Mouse (Mus musculus): ENCODE measurements around the gene Sh3pxd2b. TPM values are rescaled to one million over a fixed set of nuclear protein-coding genes. Genes with fewer than 3 reads are reported as not detected.
A peak's percentile ranks its signal among the peaks of the same experiment; 100 is the strongest.

Sh3pxd2b gene
- polyA plus RNA-seq, 1 experiment from 2014 or later, result 21.3 TPM

DNA sequence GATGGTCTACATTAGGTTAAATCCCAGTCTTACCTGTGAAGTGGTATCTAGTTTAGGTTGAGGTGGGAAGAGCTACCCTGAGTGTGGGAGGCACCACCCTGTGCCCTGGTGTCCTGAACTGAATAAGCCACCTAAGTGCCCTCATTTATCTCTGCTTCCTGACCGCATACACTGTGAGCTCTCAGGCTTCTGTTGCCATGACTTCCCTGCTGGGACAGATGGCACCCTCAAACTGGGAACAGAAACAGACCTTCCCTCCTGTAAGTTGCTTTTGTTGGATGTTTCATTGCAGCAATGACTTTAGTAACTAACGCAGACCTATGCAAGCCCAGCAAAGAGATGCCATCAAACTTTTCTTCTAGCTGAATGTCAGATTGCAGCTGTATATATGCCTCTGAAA is 14.4 kb upstream of the Sh3pxd2b start:
- Histone ChIP-seq H3K4me2 (ENCODE audit: low read depth, low read length) (no peak overlapping the region), H3K36me3 (ENCODE audit: control insufficient read depth, insufficient read depth, low read length) (no peaks in the 10 kb centered on the region), H3K9me3 (ENCODE audit: control insufficient read depth, low read length) (no peaks in the 10 kb centered on the region), H3K27me3 (ENCODE audit: control insufficient read depth, insufficient read depth, low read length) (no peaks in the 10 kb centered on the region), H3K4me3 (ENCODE audit: low read depth, low read length) (no peak overlapping the region), H3K9ac (replicated peaks; ENCODE audit: low read depth, low read length) (no peak overlapping the region), H3K27ac (ENCODE audit: low read depth, low read length) (no peak overlapping the region), H3K4me1 (ENCODE audit: control insufficient read depth, insufficient read depth, low read length) (no peaks in the 10 kb centered on the region)
- WGBS, result 56% methylated on average over 2 of the region's 2 CpGs
- no peak for ATAC-seq (ENCODE audit: low read depth)

DNA sequence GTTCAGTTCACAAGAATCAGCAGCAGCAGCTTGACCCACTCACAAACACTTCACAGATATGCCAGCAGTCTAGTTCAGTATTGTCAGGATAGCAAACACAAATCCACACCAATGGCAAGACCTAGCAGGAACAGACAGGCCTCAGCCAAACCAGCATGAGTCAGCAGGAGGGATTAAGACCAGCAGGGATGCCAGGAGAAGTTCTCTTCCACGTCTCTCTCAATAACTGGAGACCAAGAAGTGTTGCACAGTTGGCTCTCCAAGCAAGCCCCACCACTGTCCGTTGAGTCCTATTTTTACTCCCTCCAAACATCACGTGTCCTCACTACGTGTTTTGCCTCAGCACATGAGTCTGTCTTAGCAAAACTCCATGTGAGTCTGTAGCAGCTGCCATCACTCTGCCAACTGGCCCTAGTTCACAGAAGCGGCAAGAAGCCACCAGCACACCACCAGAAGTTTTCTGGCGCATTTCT is 11.1 kb upstream of the Sh3pxd2b start:
- H3K4me3 ChIP-seq (ENCODE audit: low read depth, low read length), result no peak overlapping the region
- no peak overlapping the region for H3K9ac ChIP-seq (replicated peaks; ENCODE audit: low read depth, low read length)
- ATAC-seq (ENCODE audit: low read depth), result no peak
- H3K36me3 ChIP-seq (ENCODE audit: control insufficient read depth, insufficient read depth, low read length), result no peaks in the 10 kb centered on the region
- no peak overlapping the region for H3K27ac ChIP-seq (ENCODE audit: low read depth, low read length)
- H3K9me3 ChIP-seq (ENCODE audit: control insufficient read depth, low read length), result no peaks in the 10 kb centered on the region
- WGBS, result 87% methylated on average over 6 of the region's 6 CpGs
- H3K27me3 ChIP-seq (ENCODE audit: control insufficient read depth, insufficient read depth, low read length), result no peaks in the 10 kb centered on the region
- H3K4me1 ChIP-seq (ENCODE audit: control insufficient read depth, insufficient read depth, low read length), result no peaks in the 10 kb centered on the region
- no peak overlapping the region for H3K4me2 ChIP-seq (ENCODE audit: low read depth, low read length)

DNA sequence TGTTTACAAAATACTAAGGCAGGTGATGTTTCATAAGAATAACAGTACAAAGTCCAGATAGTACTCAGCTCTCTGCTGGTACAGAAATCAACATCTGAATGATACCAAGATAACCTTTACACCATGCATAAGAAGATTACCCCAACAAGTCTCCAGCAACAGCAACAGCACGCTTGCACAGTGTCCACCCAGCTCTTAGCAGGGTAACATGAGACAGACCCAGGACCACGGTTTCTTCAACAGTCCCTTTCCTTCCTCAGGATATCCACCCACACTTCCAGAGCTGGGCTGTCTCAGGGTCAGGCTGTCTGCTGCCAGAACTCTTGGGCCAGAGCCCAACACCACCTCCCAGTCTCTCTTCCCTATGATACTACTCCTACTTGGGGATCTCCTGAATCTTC is 8.5 kb upstream of the Sh3pxd2b start:
- no peak for ATAC-seq (ENCODE audit: low read depth)
- 77% methylated on average over 2 of the region's 2 CpGs for WGBS
- H3K9me3 ChIP-seq (ENCODE audit: control insufficient read depth, low read length), result no peaks in the 10 kb centered on the region

DNA sequence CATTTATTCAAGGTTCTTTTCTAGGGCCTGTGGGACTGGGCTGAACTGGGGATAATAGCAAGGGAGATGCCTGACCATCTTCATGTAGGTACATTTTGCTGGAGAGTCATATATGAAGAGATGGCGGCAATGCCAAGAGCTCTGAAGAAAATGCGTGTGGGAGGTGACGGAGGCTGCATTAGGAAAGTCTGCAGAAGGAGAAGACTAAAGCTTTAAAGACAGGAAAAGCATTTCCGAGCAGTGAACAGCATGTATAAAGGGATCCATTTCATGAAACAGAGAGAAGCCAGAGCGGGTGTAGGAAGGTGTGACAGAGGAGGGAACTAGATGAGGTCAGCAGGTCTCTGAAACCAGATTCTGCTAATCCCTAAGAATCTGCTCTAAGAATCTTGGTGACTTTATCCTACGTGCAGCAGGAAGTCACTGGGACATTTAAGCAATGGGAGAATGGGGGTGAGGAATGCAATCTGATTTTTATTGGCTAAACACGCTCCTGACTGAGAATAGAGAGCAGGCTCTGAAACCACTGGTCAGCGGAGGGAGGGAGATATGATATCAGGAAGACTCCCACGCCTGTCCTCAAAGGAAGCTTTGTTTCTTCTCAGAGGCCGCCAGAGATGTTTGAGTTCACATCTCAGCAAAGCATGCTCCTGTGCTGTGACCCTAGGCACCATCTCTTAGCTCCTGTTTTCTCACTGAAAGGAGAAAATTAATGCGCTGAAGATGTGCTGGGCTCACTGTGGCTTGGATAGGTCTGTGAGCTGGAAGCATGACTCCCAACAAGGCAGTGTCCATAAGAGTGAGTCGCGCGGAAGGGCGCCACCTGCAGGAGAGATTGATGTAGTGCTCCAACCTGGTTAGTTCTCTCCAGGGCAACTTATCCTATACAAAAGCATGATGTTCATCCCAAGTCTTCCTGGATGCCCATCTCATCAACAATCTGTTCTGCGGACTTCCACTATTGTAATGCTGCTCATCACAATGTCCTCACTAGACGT is 6.8 kb upstream of the Sh3pxd2b start:
- H3K4me1 ChIP-seq (ENCODE audit: control insufficient read depth, insufficient read depth, low read length), result no peaks in the 10 kb centered on the region
- H3K27me3 ChIP-seq (ENCODE audit: control insufficient read depth, insufficient read depth, low read length), result no peaks in the 10 kb centered on the region
- H3K9me3 ChIP-seq (ENCODE audit: control insufficient read depth, low read length), result no peaks in the 10 kb centered on the region
- H3K4me2 ChIP-seq (ENCODE audit: low read depth, low read length), result no peak overlapping the region
- H3K36me3 ChIP-seq (ENCODE audit: control insufficient read depth, insufficient read depth, low read length), result no peaks in the 10 kb centered on the region
- 46% methylated on average over 17 of the region's 17 CpGs for WGBS
- no peak overlapping the region for H3K4me3 ChIP-seq (ENCODE audit: low read depth, low read length)
- H3K9ac ChIP-seq (replicated peaks; ENCODE audit: low read depth, low read length), result no peak overlapping the region
- H3K27ac ChIP-seq (ENCODE audit: low read depth, low read length), result no peak overlapping the region
- ATAC-seq (ENCODE audit: low read depth), result peak; percentile 75; the same call in 1 of the 2 replicates

More for the DNA sequence above, 8.5 kb upstream of the Sh3pxd2b start:
- H3K4me3 ChIP-seq (ENCODE audit: low read depth, low read length), result no peak overlapping the region
- no peak overlapping the region for H3K9ac ChIP-seq (replicated peaks; ENCODE audit: low read depth, low read length)
- no peaks in the 10 kb centered on the region for H3K27me3 ChIP-seq (ENCODE audit: control insufficient read depth, insufficient read depth, low read length)
- H3K4me1 ChIP-seq (ENCODE audit: control insufficient read depth, insufficient read depth, low read length), result no peaks in the 10 kb centered on the region
- H3K4me2 ChIP-seq (ENCODE audit: low read depth, low read length), result no peak overlapping the region
- no peaks in the 10 kb centered on the region for H3K36me3 ChIP-seq (ENCODE audit: control insufficient read depth, insufficient read depth, low read length)
- H3K27ac ChIP-seq (ENCODE audit: low read depth, low read length), result no peak overlapping the region

DNA sequence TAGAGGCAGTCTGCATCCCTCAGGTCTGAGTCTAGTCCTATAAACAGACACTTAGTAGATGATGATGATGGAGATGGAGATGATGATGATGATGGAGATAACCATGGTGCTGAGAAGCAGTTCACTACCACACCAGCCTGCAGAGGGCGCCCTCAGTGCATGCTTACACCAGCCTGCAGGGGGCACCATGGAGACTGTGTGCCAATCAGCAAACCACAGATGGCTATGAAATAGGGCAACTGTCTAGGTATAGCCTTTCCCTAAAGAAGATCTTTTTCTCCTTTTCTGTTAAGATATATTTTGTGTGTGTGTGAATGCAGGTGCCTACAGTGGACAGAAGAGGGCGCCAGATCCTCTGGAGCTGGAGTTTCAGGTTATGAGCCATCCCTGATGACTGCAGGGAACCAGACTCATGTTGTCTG is 4.8 kb upstream of the Sh3pxd2b start:
- Histone ChIP-seq H3K4me3 (ENCODE audit: low read depth, low read length) (no peak overlapping the region), H3K36me3 (ENCODE audit: control insufficient read depth, insufficient read depth, low read length) (no peaks in the 10 kb centered on the region), H3K9me3 (ENCODE audit: control insufficient read depth, low read length) (no peaks in the 10 kb centered on the region), H3K27ac (ENCODE audit: low read depth, low read length) (no peak overlapping the region), H3K4me2 (ENCODE audit: low read depth, low read length) (no peak overlapping the region), H3K4me1 (ENCODE audit: control insufficient read depth, insufficient read depth, low read length) (peaks cover 5% of the 10 kb centered on the region), H3K27me3 (ENCODE audit: control insufficient read depth, insufficient read depth, low read length) (no peaks in the 10 kb centered on the region), H3K9ac (replicated peaks; ENCODE audit: low read depth, low read length) (no peak overlapping the region)
- ATAC-seq (ENCODE audit: low read depth), result no peak
- WGBS, result 12% methylated on average over 2 of the region's 2 CpGs

DNA sequence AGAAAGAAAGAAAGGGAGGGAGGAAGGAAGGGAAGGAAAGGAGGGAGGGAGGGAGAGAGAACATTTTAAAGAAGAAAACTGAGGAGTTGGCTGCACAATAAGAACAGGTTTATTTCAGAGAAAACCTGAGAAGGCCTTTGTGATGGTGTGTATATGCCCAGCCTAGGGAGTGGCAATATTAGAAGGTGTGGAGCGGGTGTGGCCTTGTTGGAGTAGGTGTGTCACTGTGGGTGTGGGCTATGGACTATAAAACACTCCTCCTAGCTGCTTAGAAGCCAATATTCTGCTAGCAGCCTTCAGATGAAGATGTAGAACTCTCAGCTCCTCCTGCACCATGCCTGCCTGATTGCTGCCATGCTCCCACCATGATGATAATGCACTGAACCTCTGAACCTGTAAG is 4.3 kb upstream of the Sh3pxd2b start:
- no peak overlapping the region for H3K4me3 ChIP-seq (ENCODE audit: low read depth, low read length)
- WGBS, result 91% methylated on average over 1 of the region's 1 CpGs
- H3K27me3 ChIP-seq (ENCODE audit: control insufficient read depth, insufficient read depth, low read length), result no peaks in the 10 kb centered on the region
- ATAC-seq (ENCODE audit: low read depth), result no peak
- no peak overlapping the region for H3K4me2 ChIP-seq (ENCODE audit: low read depth, low read length)
- peaks cover 6% of the 10 kb centered on the region for H3K4me1 ChIP-seq (ENCODE audit: control insufficient read depth, insufficient read depth, low read length)
- H3K9ac ChIP-seq (replicated peaks; ENCODE audit: low read depth, low read length), result no peak overlapping the region
- H3K27ac ChIP-seq (ENCODE audit: low read depth, low read length), result no peak overlapping the region
- H3K36me3 ChIP-seq (ENCODE audit: control insufficient read depth, insufficient read depth, low read length), result no peaks in the 10 kb centered on the region
- no peaks in the 10 kb centered on the region for H3K9me3 ChIP-seq (ENCODE audit: control insufficient read depth, low read length)

DNA sequence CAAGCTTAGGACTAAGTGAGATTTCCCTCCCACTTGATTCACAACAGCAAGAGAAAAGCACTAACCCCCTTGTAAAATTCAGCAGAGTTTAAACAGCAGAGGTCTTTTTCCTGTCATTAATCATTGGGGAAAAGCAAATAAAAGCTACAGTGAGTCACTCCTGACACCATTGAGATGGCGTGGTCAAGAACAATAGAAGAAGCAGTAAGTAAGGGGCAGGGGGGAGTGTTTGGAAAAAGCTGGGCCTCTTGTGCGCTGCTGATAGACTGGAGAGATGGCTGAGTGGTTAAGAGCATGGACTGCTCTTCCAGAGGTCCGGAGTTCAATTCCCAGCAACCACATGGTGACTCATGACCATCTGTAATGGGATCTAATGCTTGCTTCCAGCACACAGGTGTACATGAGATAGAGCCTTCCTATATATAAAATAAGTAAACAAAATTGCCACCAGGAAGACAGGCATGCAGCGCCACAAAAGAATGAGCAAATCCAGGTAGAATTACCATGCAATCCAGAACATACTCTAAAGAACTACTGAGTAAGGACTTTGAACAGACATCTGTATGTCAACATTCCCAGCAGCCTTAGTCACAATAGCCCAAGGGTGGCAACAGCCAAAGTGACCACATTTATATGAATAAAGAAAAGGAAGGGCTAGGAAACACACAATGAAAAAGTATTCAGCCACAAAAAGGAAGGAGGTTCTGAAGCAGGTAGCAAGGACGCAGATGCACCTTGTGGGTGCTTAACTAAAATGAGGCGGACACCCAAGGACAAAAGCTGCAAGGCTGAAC is 1.9 kb upstream of the Sh3pxd2b start:
- no peak overlapping the region for H3K4me2 ChIP-seq (ENCODE audit: low read depth, low read length)
- no peak overlapping the region for H3K4me3 ChIP-seq (ENCODE audit: low read depth, low read length)
- no peak for ATAC-seq (ENCODE audit: low read depth)
- H3K4me1 ChIP-seq (ENCODE audit: control insufficient read depth, insufficient read depth, low read length), result peaks cover 22% of the 10 kb centered on the region
- H3K27ac ChIP-seq (ENCODE audit: low read depth, low read length), result no peak overlapping the region
- H3K9me3 ChIP-seq (ENCODE audit: control insufficient read depth, low read length), result no peaks in the 10 kb centered on the region
- 59% methylated on average over 6 of the region's 6 CpGs for WGBS
- no peak overlapping the region for H3K9ac ChIP-seq (replicated peaks; ENCODE audit: low read depth, low read length)
- no peaks in the 10 kb centered on the region for H3K36me3 ChIP-seq (ENCODE audit: control insufficient read depth, insufficient read depth, low read length)
- H3K27me3 ChIP-seq (ENCODE audit: control insufficient read depth, insufficient read depth, low read length), result no peaks in the 10 kb centered on the region

DNA sequence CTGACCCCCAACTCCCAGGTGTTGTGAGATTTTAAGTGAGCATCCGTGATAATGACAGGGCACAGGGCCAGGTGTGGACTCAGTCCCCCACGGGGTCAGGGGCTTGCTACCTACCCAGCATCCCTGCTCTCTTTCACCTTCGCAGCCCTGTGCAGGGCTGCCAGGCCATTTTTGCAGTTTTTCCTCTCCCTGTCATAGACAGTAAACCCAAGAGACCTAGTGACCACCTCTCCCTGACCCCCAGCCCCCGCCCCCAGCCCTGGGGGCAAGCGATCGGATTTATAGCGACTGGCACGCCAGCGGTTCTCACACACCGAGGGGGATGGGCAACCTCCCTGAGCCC is 385 bp upstream of the Sh3pxd2b start:
- Histone ChIP-seq H3K36me3 (ENCODE audit: control insufficient read depth, insufficient read depth, low read length) (no peaks in the 10 kb centered on the region), H3K27ac (ENCODE audit: low read depth, low read length) (peak overlapping the region; percentile 73), H3K9me3 (ENCODE audit: control insufficient read depth, low read length) (no peaks in the 10 kb centered on the region), H3K27me3 (ENCODE audit: control insufficient read depth, insufficient read depth, low read length) (no peaks in the 10 kb centered on the region), H3K4me1 (ENCODE audit: control insufficient read depth, insufficient read depth, low read length) (peaks cover 22% of the 10 kb centered on the region), H3K4me3 (ENCODE audit: low read depth, low read length) (peak overlapping the region; percentile 78), H3K9ac (replicated peaks; ENCODE audit: low read depth, low read length) (peak overlapping the region; percentile 95), H3K4me2 (ENCODE audit: low read depth, low read length) (peak overlapping the region; percentile 93)
- WGBS, result 8% methylated on average over 10 of the region's 10 CpGs
- ATAC-seq (ENCODE audit: low read depth), result peak; percentile 50
